Mouse (Mus musculus) cerebellum, adult 2 months (tissue): Measurements from ENCODE around the gene Klhl24. TPM values are rescaled to one million over a fixed set of nuclear protein-coding genes. Genes with fewer than 3 reads are reported as not detected.

Source experiments
- DNase-seq, 2 experiments: peaks; one replicate each; pipeline ENCODE4 v3.0.0; 2021
- H3K27ac ChIP-seq: fragments of 200-500 bp; 2 replicates; pipeline ENCODE4 v1.5.1; 2012; ENCODE audit warnings: low read length, control low read depth, inconsistent platforms; ENCODE audit not compliant: insufficient read depth
- H3K27me3 ChIP-seq: fragments of 200-500 bp; 2 replicates; pipeline ENCODE4 v1.6.1; 2012; ENCODE audit warnings: inconsistent platforms, mild to moderate bottlenecking, low read length, moderate library complexity; ENCODE audit not compliant: control insufficient read depth, insufficient read depth
- H3K4me1 ChIP-seq: fragments of 200-500 bp; 2 replicates; pipeline ENCODE4 v1.6.1; 2011; ENCODE audit warnings: low read length; ENCODE audit not compliant: control insufficient read depth, insufficient read depth
- H3K4me3 ChIP-seq: fragments of 200-500 bp; replicated peaks from 2 replicates; pipeline ENCODE3; 2011; ENCODE audit warnings: mild to moderate bottlenecking, low read depth, low read length, control low read depth; ENCODE audit not compliant: insufficient read depth
- CTCF ChIP-seq: fragments of 200-500 bp; IDR thresholded peaks from 2 replicates; pipeline ENCODE4 v1.5.1; 2011; ENCODE audit warnings: low read depth, mild to moderate bottlenecking, control low read depth, low read length, moderate library complexity, borderline replicate concordance; ENCODE audit not compliant: insufficient read depth
- POLR2A ChIP-seq: fragments of 200-500 bp; IDR thresholded peaks from 2 replicates; pipeline ENCODE4 v1.6.1; 2011; ENCODE audit warnings: low read length, control low read depth, borderline replicate concordance; ENCODE audit not compliant: insufficient read depth
- WGBS: fragments of 180-500 bp; shearing (Covaris S2); methylation state at CpG from one replicate; pipeline ENCODE4 v1.1.7; 2018; 5-methylcytosine and 5-hydroxymethylcytosine counted together
- polyA plus RNA-seq: library from polyadenylated mRNA; depleted of rRNA; stranded (reverse); fragments of >200 nt; gene quantifications from 2 replicates; pipeline ENCODE4 v1.2.3, GENCODE M21; 2012

Gene Klhl24
- polyA plus RNA-seq, 1 experiment, result 26.6 TPM

DNA sequence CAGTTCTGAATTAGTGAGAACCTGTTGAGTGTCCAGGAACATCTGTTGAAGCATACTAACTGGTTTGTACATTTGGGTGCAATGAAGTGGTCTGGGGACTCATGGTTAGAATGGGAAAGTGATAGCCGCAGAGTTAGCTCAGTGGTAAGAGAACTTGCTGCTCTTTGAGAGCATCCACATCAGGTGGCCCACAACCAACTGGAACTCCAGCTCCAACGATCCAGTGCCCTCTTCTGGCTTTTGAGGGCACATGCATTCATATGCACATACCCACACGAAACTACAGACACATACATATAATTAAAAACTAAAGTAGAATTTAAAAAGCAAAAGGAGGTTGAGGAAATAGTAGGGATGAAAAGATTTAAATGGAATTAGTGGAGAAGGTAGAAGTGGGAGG lies 7.7 kb upstream of the Klhl24 start:
- H3K4me1 ChIP-seq, result no peaks in the 10 kb centered on the region
- no peaks in the 10 kb centered on the region for H3K27me3 ChIP-seq
- H3K27ac ChIP-seq, result no peak overlapping the region
- TF ChIP-seq POLR2A (no peak), CTCF (no peak)
- no peak for DNase-seq
- H3K4me3 ChIP-seq, result no peak overlapping the region
- 86% methylated on average over 3 of the region's 3 CpGs for WGBS

DNA sequence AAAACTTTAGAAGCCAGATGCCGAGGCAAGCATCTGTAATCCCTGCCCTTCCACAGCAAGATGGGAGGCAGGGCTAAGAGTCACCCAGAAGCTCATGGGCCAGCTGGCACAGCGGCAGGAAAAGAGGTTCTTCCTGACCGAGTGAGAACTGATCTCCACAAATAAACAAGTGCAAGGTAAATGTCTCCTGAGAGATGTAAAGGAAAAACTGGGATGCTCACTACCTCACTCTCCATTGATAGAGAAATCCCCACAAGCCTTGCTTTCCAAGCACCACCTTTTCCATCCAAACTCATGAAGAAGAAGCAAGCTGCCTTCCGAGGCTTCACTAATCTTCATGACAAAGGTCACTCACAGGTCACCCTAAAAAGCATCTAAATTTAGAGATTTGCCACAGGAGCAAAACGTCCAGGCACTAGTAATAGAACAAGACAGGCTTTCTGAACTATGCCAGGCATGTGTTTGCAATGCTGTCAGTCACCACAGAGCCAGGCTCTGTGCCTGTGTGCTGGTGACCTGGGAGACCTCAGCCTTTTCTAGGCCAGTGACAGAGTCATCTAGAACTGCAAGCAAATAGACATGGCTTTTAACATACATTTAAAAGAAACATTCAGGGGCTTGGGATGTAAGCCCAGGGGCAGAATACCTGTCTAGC lies 6.3 kb upstream of the Klhl24 start:
- TF ChIP-seq POLR2A (no peak), CTCF (no peak)
- Histone ChIP-seq H3K27ac (no peak overlapping the region), H3K4me1 (no peaks in the 10 kb centered on the region), H3K4me3 (no peak overlapping the region), H3K27me3 (no peaks in the 10 kb centered on the region)
- no peak for DNase-seq
- 49% methylated on average over 5 of the region's 5 CpGs for WGBS

GRCm38 (mm10) chr16:20095966-20096365 lies 1.4 kb upstream of the Klhl24 start:
- H3K4me1 ChIP-seq, result no peaks in the 10 kb centered on the region
- WGBS, result 91% methylated on average over 2 of the region's 2 CpGs
- TF ChIP-seq CTCF, result no peak
- H3K4me3 ChIP-seq, result no peak overlapping the region
- no peak for DNase-seq
- no peak overlapping the region for H3K27ac ChIP-seq
- no peaks in the 10 kb centered on the region for H3K27me3 ChIP-seq

GRCm38 (mm10) chr16:20097711-20098374 lies 501 bp downstream of the Klhl24 start:
- peak; percentile 92 to 94 for DNase-seq
- Histone ChIP-seq H3K4me1 (no peaks in the 10 kb centered on the region), H3K27ac (peak overlapping the region; percentile 80), H3K4me3 (peak overlapping the region; percentile 84), H3K27me3 (no peaks in the 10 kb centered on the region)
- TF ChIP-seq POLR2A (no peak), CTCF (no peak)
- WGBS, result under 1% methylated on average over 61 of the region's 61 CpGs

GRCm38 (mm10) chr16:20098375-20098727 lies 1.0 kb downstream of the Klhl24 start:
- Histone ChIP-seq H3K4me3 (peak overlapping the region; percentile 84), H3K4me1 (no peaks in the 10 kb centered on the region), H3K27ac (peak overlapping the region; percentile 67; the same call in 1 of the 2 replicates), H3K27me3 (no peaks in the 10 kb centered on the region)
- TF ChIP-seq CTCF (no peak), POLR2A (no peak)
- WGBS, result 1% methylated on average over 4 of the region's 4 CpGs
- no peak for DNase-seq

DNA sequence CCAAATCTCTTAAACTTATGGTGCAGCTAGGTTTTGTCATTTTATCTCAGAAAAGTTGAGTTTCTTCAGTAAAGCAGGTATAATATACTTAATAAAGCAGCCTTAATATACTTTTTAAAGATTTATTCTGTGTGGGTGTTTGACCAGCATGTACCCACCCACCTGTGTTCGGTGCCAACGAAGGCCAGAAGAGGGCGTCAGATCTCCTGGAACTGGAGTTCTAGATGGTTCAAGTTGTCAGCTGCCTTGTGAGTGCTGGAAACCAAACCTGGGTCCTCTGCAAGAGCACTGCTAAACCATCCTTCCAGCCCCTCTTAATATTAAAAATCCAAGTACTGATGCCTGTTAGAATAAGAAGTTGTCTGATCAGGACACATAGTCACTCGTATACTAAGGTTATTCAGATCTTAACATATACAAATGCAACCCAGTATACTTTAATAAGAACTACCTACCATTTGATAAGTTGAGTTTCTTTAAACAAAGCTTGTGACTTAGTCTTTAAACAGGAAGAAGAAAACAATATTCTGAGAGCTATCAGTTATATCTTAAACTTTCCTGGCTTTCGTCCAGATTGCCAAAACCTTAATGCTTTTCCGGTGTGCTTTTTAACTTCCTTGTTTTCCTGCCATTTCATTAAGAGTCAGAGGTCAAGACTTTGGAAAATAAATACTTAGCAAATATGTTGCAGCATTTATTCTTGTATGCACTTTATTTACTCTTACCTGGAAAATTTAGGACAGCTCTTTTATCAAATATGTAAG lies 1.7 kb downstream of the Klhl24 start:
- 86% methylated on average over 6 of the region's 6 CpGs for WGBS
- no peak for TF ChIP-seq POLR2A
- TF ChIP-seq CTCF, result no peak
- peak in 1 of 2 experiments; percentile 23 for DNase-seq
- H3K4me3 ChIP-seq, result no peak overlapping the region
- H3K27ac ChIP-seq, result no peak overlapping the region
- H3K27me3 ChIP-seq, result no peaks in the 10 kb centered on the region
- no peaks in the 10 kb centered on the region for H3K4me1 ChIP-seq

GRCm38 (mm10) chr16:20106996-20107395 lies 9.7 kb downstream of the Klhl24 start:
- Histone ChIP-seq H3K27me3 (no peaks in the 10 kb centered on the region), H3K27ac (no peak overlapping the region), H3K4me1 (peaks cover 3% of the 10 kb centered on the region; the same call in 1 of the 2 replicates), H3K4me3 (no peak overlapping the region)
- no peak for TF ChIP-seq CTCF
- 82% methylated on average over 8 of the region's 8 CpGs for WGBS
- DNase-seq, result no peak
